Mouse (Mus musculus) liver, embryonic 14.5 days (tissue): ENCODE data around the gene Slc44a5.

ENCODE experiments used
- CTCF ChIP-seq: IDR thresholded peaks from 2 replicates; pipeline ENCODE4 v1.5.1; 2016; ENCODE audit warnings: antibody characterized with exemption, low read depth, control low read depth
- EP300 ChIP-seq: IDR thresholded peaks from 2 replicates; pipeline ENCODE4 v1.6.1; 2016; ENCODE audit warnings: antibody characterized with exemption, low read depth

- TF ChIP-seq CTCF: no peak
- TF ChIP-seq EP300: no peak
Observed at GRCm38 (mm10) chr3:153944335-153944990, 28.8 kb upstream of the Slc44a5 start, which contains the start of gene Acadm.
